12 mouse cellular contexts compared by ENCODE assay signal in genomic region chr11:118897114-118897841, GRCm38 (mm10). TPM values are rescaled to one million over a fixed set of nuclear protein-coding genes. Genes with fewer than 3 reads are reported as not detected.
DNase-seq lines count a peak whose midpoint lies in the region; ATAC-seq and TF ChIP-seq lines count a peak whose summit lies in the region.
"Had no signal": no experiment of that assay in that cellular context is flagged by ENCODE, and none has a peak within 500 bp of the region (broad histone marks: within the 10 kb centered on the region; RNA-seq: fewer than 3 reads in every experiment).

No protein-coding gene starts in this region.

- 0 out of 2 replicates have a peak overlapping the region, but pooled peaks have one; percentile 18 for H3K9ac ChIP-seq in forebrain, postnatal 0 days
- H3K9ac ChIP-seq in midbrain, embryonic 15.5 days = 0 out of 2 replicates have a peak overlapping the region, but pooled peaks have one; percentile 7

- H3K27ac ChIP-seq in forebrain, postnatal 0 days (ENCODE audit: low read depth, low read length) = no peak overlapping the region
- H3K27ac ChIP-seq in midbrain, embryonic 15.5 days = peak overlapping the region; percentile 46; the same call in 1 of the 2 replicates
- H3K27ac ChIP-seq: kidney, postnatal 0 days had no signal

- no peak overlapping the region for H3K4me3 ChIP-seq in forebrain, postnatal 0 days (ENCODE audit: low read depth, low read length)
- H3K4me3 ChIP-seq in midbrain, embryonic 15.5 days = no peak overlapping the region

- no peaks in the 10 kb centered on the region for H3K36me3 ChIP-seq in forebrain, postnatal 0 days (ENCODE audit: insufficient read depth)
- H3K36me3 ChIP-seq in midbrain, embryonic 15.5 days (replicated peaks) = no peaks in the 10 kb centered on the region

- H3K4me1 ChIP-seq in forebrain, postnatal 0 days (ENCODE audit: insufficient read depth) = peaks cover 16% of the 10 kb centered on the region
- peaks cover 38% of the 10 kb centered on the region for H3K4me1 ChIP-seq in midbrain, embryonic 15.5 days

- TF ChIP-seq CTCF in forebrain, postnatal 0 days (IDR thresholded peaks at IDR 0.05; ENCODE audit: low read depth) = no peak

- DNase-seq in cerebellum, adult 11 months = peak; percentile 47
- DNase-seq in cerebellum, adult 9-11 months = peak; percentile 70
- no peak for DNase-seq in forebrain, postnatal 0 days
- DNase-seq in thymus, postnatal 4 days = no peak
- DNase-seq in liver = no peak
- DNase-seq in retina, postnatal 1 day = no peak
- DNase-seq: heart, postnatal 36 days had no signal

- 15% methylated on average over 21 of the region's 21 CpGs for WGBS in forebrain, postnatal 0 days
- 20% methylated on average over 21 of the region's 21 CpGs for WGBS in midbrain, embryonic 15.5 days

- no peak for ATAC-seq in cerebellum, adult (ENCODE audit: insufficient number of reproducible peaks, low FRiP score, low TSS enrichment)
- 0 out of 2 replicates have a peak, but pooled peaks have one; percentile 16 for ATAC-seq in forebrain, postnatal 0 days
- 0 out of 2 replicates have a peak, but pooled peaks have one; percentile 27 for ATAC-seq in midbrain, embryonic 15.5 days (replicated peaks)

- no peaks in the 10 kb centered on the region for H3K9me3 ChIP-seq in forebrain, postnatal 0 days (ENCODE audit: low read length)
- H3K9me3 ChIP-seq in midbrain, embryonic 15.5 days = no peaks in the 10 kb centered on the region

- 0 out of 2 replicates have a peak overlapping the region, but pooled peaks have one; percentile 3 for H3K4me2 ChIP-seq in forebrain, postnatal 0 days (ENCODE audit: low read depth)
- H3K4me2 ChIP-seq in midbrain, embryonic 15.5 days = no peak overlapping the region

- no peaks in the 10 kb centered on the region for H3K27me3 ChIP-seq in forebrain, postnatal 0 days (ENCODE audit: insufficient read depth, low read length)
- H3K27me3 ChIP-seq in midbrain, embryonic 15.5 days (replicated peaks) = no peaks in the 10 kb centered on the region

RNA-seq across cellular contexts. Expression of gene Rbfox3, which starts 14.1 kb away (rescaled TPM):
- 37.3 and 43.7 TPM in 2 replicates for total RNA-seq in forebrain, postnatal 0 days (2014; rRNA removed)
- polyA plus RNA-seq in forebrain, postnatal 0 days (2015; fragmentation: Nextera tagmentation; extraction: Ambion mirVana) = 72.7 and 82.3 TPM in 2 replicates
- 53.5 and 54.2 TPM in 2 replicates for polyA plus RNA-seq in midbrain, embryonic 15.5 days (2015; fragmentation: Nextera tagmentation; extraction: Ambion mirVana)
- total RNA-seq: granulocyte monocyte progenitor cell, adult 5-6 weeks; monocyte, adult 5-6 weeks had no signal

Comparison
In these comparisons a context has a peak if more than half of its experiments do, and no peak if none do; other contexts are left out.
1. DNase-seq: peak in cerebellum, adult 11 months (single experiment) and cerebellum, adult 9-11 months (single experiment); none in forebrain, postnatal 0 days (single experiment), thymus, postnatal 4 days (single experiment), liver (single experiment) and retina, postnatal 1 day (single experiment).